ENCODE assay signal across 9 mouse cellular contexts in genomic region chr16:30531761-30532406, GRCm38 (mm10). TPM values are rescaled to one million over a fixed set of nuclear protein-coding genes. Genes with fewer than 3 reads are reported as not detected.
DNase-seq lines count a peak whose midpoint lies in the region; ATAC-seq and TF ChIP-seq lines count a peak whose summit lies in the region.
"Had no signal": no experiment of that assay in that cellular context is flagged by ENCODE, and none has a peak within 500 bp of the region (broad histone marks: within the 10 kb centered on the region; RNA-seq: fewer than 3 reads in every experiment).

No protein-coding gene starts in this region.

- no peak for ATAC-seq in embryonic facial prominence, embryonic 13.5 days (ENCODE audit: insufficient number of reproducible peaks, insufficient read depth, low FRiP score, low TSS enrichment, low read depth)
- ATAC-seq in hematopoietic stem cell, adult 5-6 weeks (replicated peaks in 1 of 2; ENCODE audit: insufficient read depth in 1 of 2, low FRiP score in 2 of 2, low TSS enrichment in 1 of 2, low read depth in 1 of 2, poor library complexity in 2 of 2, severe bottlenecking in 2 of 2): peak; percentile 35 to 46; a peak in 1 of 4 replicates
- ATAC-seq in limb, embryonic 14.5 days (ENCODE audit: low FRiP score, low read depth): 0 out of 2 replicates have a peak, but pooled peaks have one; percentile 23

- no peaks in the 10 kb centered on the region for H3K79me2 ChIP-seq in myocyte (ENCODE audit: control insufficient read depth, insufficient read depth)

- H3K9me3 ChIP-seq in ES-E14 (ENCODE audit: control insufficient read depth, insufficient read depth, low read depth, low read length): no peaks in the 10 kb centered on the region
- H3K9me3 ChIP-seq in embryonic facial prominence, embryonic 13.5 days: no peaks in the 10 kb centered on the region
- H3K9me3 ChIP-seq in limb, embryonic 14.5 days (ENCODE audit: control insufficient read depth, low read length): no peaks in the 10 kb centered on the region
- H3K9me3 ChIP-seq: embryonic facial prominence, embryonic 12.5 days had no signal

- H3K4me3 ChIP-seq in layer of hippocampus, adult 2 months: peak overlapping the region; percentile 17; the same call in 1 of the 2 replicates
- H3K4me3 ChIP-seq in ES-E14 (ENCODE audit: insufficient read depth in 1 of 2, low read depth in 1 of 2, low read length in 2 of 2, poor library complexity in 1 of 2, severe bottlenecking in 1 of 2) (no peak overlapping the region), myocyte (no peak overlapping the region)
- no peak overlapping the region for H3K4me3 ChIP-seq in embryonic facial prominence, embryonic 13.5 days
- no peak overlapping the region for H3K4me3 ChIP-seq in limb, embryonic 14.5 days (replicated peaks; ENCODE audit: low read length)
- H3K4me3 ChIP-seq: embryonic facial prominence, embryonic 12.5 days had no signal

- H3K9ac ChIP-seq in ES-E14 (ENCODE audit: insufficient read depth, low read depth, low read length, poor library complexity, severe bottlenecking): no peak overlapping the region
- H3K9ac ChIP-seq in embryonic facial prominence, embryonic 13.5 days: no peak overlapping the region
- H3K9ac ChIP-seq in limb, embryonic 14.5 days (ENCODE audit: low read depth, low read length, severe bottlenecking): no peak overlapping the region
- H3K9ac ChIP-seq: embryonic facial prominence, embryonic 12.5 days had no signal

- peaks cover 0 to 3% of the 10 kb centered on the region in 2 experiments; a peak in 2 of 4 replicates for H3K4me1 ChIP-seq in ES-E14 (ENCODE audit: control insufficient read depth in 2 of 2, insufficient read depth in 2 of 2, low read length in 2 of 2, poor library complexity in 1 of 2)
- no peaks in the 10 kb centered on the region for H3K4me1 ChIP-seq in embryonic facial prominence, embryonic 13.5 days
- H3K4me1 ChIP-seq in limb, embryonic 14.5 days (ENCODE audit: control insufficient read depth, insufficient read depth, low read length): no peaks in the 10 kb centered on the region

- 27% methylated on average over 20 of the region's 20 CpGs for WGBS in embryonic facial prominence, embryonic 13.5 days
- 38% methylated on average over 20 of the region's 20 CpGs for WGBS in limb, embryonic 14.5 days

- no peak for TF ChIP-seq POLR2A in limb, embryonic 14.5 days (IDR thresholded peaks at IDR 0.05; ENCODE audit: borderline replicate concordance, extremely low read depth, insufficient read depth, insufficient read length)
- TF ChIP-seq POLR2A in myocyte (IDR thresholded peaks at IDR 0.05; ENCODE audit: insufficient read length, low read depth): no peak

- in situ Hi-C loops in ES-E14 (cut with MboI; ENCODE audit: low sequenced_read_pairs in 2 of 2, unreplicated experiment in 2 of 2): no loop called here

- H3ac ChIP-seq in myocyte (ENCODE audit: control insufficient read depth, insufficient read length): no peak overlapping the region

- peak overlapping the region; percentile 32 for H3K4me2 ChIP-seq in embryonic facial prominence, embryonic 13.5 days
- H3K4me2 ChIP-seq in limb, embryonic 14.5 days (replicated peaks; ENCODE audit: low read depth, low read length, severe bottlenecking): 0 out of 2 replicates have a peak overlapping the region, but pooled peaks have one; percentile 24
- peak overlapping the region; percentile 38 for H3K4me2 ChIP-seq in myocyte (ENCODE audit: low read depth)
- H3K4me2 ChIP-seq: embryonic facial prominence, embryonic 12.5 days had no signal

- TF ChIP-seq CTCF in layer of hippocampus, adult 2 months (conservative IDR thresholded peaks at IDR 0.05): peak; percentile 91

- H3K27ac ChIP-seq in layer of hippocampus, adult 2 months: no peak overlapping the region
- H3K27ac ChIP-seq in ES-E14 (ENCODE audit: insufficient read depth, low read depth, low read length, poor library complexity, severe bottlenecking): no peak overlapping the region
- H3K27ac ChIP-seq in embryonic facial prominence, embryonic 13.5 days: no peak overlapping the region
- H3K27ac ChIP-seq in limb, embryonic 14.5 days (replicated peaks; ENCODE audit: low read depth, low read length): no peak overlapping the region
- H3K27ac ChIP-seq: embryonic facial prominence, embryonic 12.5 days had no signal

- peak in 1 of 2 experiments; percentile 56 for DNase-seq in layer of hippocampus, adult 2 months (ENCODE audit: low spot score in 2 of 2)
- no peak for DNase-seq in layer of hippocampus, postnatal 36 days
- no peak for DNase-seq in ES-E14 (ENCODE audit: low read depth, low spot score)
- no peak for DNase-seq in limb, embryonic 14.5 days (ENCODE audit: low spot score)
- no peak for DNase-seq in frontal cortex, postnatal 25 days (ENCODE audit: low spot score in 2 of 2)

- no peaks in the 10 kb centered on the region for H3K36me3 ChIP-seq in ES-E14 (ENCODE audit: control insufficient read depth, insufficient read depth, low read length, poor library complexity, severe bottlenecking)
- peaks cover 32% of the 10 kb centered on the region for H3K36me3 ChIP-seq in embryonic facial prominence, embryonic 13.5 days
- peaks cover 3% of the 10 kb centered on the region; the same call in 1 of the 2 replicates for H3K36me3 ChIP-seq in limb, embryonic 14.5 days (ENCODE audit: control insufficient read depth, insufficient read depth, low read length)
- no peaks in the 10 kb centered on the region for H3K36me3 ChIP-seq in myocyte (ENCODE audit: control insufficient read depth, insufficient read depth)

- no peaks in the 10 kb centered on the region for H3K27me3 ChIP-seq in embryonic facial prominence, embryonic 13.5 days
- no peaks in the 10 kb centered on the region for H3K27me3 ChIP-seq in limb, embryonic 14.5 days (ENCODE audit: control insufficient read depth, insufficient read depth, low read length)
- no peaks in the 10 kb centered on the region for H3K27me3 ChIP-seq in myocyte (ENCODE audit: control insufficient read depth, insufficient read depth, insufficient read length)
- H3K27me3 ChIP-seq: embryonic facial prominence, embryonic 12.5 days had no signal

TF ChIP-seq in ES-E14, 5 proteins besides CTCF, POLR2A, EP300 and RAD21:
- TF ChIP-seq CHD2 (IDR thresholded peaks at IDR 0.05; ENCODE audit: low read depth, low read length): no peak
- TF ChIP-seq HCFC1 (IDR thresholded peaks at IDR 0.05; ENCODE audit: borderline replicate concordance, insufficient read depth, low read length): no peak
- no peak for TF ChIP-seq ZNF384 (IDR thresholded peaks at IDR 0.05; ENCODE audit: low read depth, low read length)
- TF ChIP-seq MAFK (IDR thresholded peaks at IDR 0.05; ENCODE audit: insufficient read depth, low read depth, low read length): no peak
- TF ChIP-seq ZC3H11A (IDR thresholded peaks at IDR 0.05; ENCODE audit: borderline replicate concordance, low read depth, low read length): 0 out of 2 replicates have a peak, but pooled peaks have one; percentile 8

TF ChIP-seq in myocyte, 11 proteins besides CTCF, POLR2A, EP300 and RAD21:
- TF ChIP-seq MYOG (IDR thresholded peaks at IDR 0.05; ENCODE audit: control insufficient read depth in 1 of 3, insufficient read depth in 1 of 3, insufficient read length in 2 of 3, low read depth in 2 of 3) (no peak), CEBPB (IDR thresholded peaks at IDR 0.05; ENCODE audit: insufficient read depth, poor library complexity, severe bottlenecking) (no peak), POLR2AphosphoS2 (IDR thresholded peaks at IDR 0.05; ENCODE audit: insufficient read length, low read depth) (no peak), SRF (IDR thresholded peaks at IDR 0.05; ENCODE audit: control insufficient read depth, insufficient read length, low read depth) (no peak), MAX (IDR thresholded peaks at IDR 0.05; ENCODE audit: low read depth) (no peak), TCF12 (IDR thresholded peaks at IDR 0.05; ENCODE audit: insufficient read depth, poor library complexity, severe bottlenecking) (no peak), REST (IDR thresholded peaks at IDR 0.05; ENCODE audit: insufficient read depth, insufficient read length) (no peak), USF1 (IDR thresholded peaks at IDR 0.05; ENCODE audit: low read depth) (no peak), E2F4 (IDR thresholded peaks at IDR 0.05; ENCODE audit: insufficient read depth) (no peak), MYOD1 (IDR thresholded peaks at IDR 0.05; ENCODE audit: control insufficient read depth in 1 of 3, insufficient read length in 2 of 3, low read depth in 2 of 3) (no peak), TCF3 (IDR thresholded peaks at IDR 0.05; ENCODE audit: insufficient read length, low read depth) (no peak)

RNA-seq across cellular contexts. Expression of gene Tmem44, which starts 18.8 kb away (rescaled TPM):
- total RNA-seq in layer of hippocampus, adult 2 months (2021): 10 to 100 TPM; 28.5 to 32.0 TPM
- total RNA-seq in layer of hippocampus, postnatal 36 days (2021): 10 to 100 TPM; 32.3 to 38.0 TPM
- total RNA-seq in ES-E14 (2012; rRNA removed): 4.2 and 9.2 TPM in 2 replicates
- 32.5 and 32.7 TPM in 2 replicates for polyA plus RNA-seq in embryonic facial prominence, embryonic 13.5 days (2015; fragmentation: Nextera tagmentation; extraction: Ambion mirVana)
- total RNA-seq in hematopoietic stem cell, adult 5-6 weeks (2017): 3.8 and 6.6 TPM in 2 replicates
- polyA plus RNA-seq in limb, embryonic 14.5 days (2012; rRNA removed): 39.4 and 45.2 TPM in 2 replicates
- 16.9 and 24.5 TPM in 2 replicates for polyA plus RNA-seq in limb, embryonic 14.5 days (2014; fragmentation: Nextera tagmentation; extraction: Ambion mirVana)
- 1.1 TPM for polyA plus RNA-seq in myocyte (2012; fragmentation: generic; extraction: Trizol)

RNA-seq across cellular contexts. Expression of gene Lsg1, which starts 55.5 kb away (rescaled TPM):
- 10 to 100 TPM; 16.7 to 20.7 TPM for total RNA-seq in layer of hippocampus, adult 2 months (2021)
- 10 to 100 TPM; 17.1 to 19.8 TPM for total RNA-seq in layer of hippocampus, postnatal 36 days (2021)
- 78.0 and 87.2 TPM in 2 replicates for total RNA-seq in ES-E14 (2012; rRNA removed)
- 72.1 and 78.2 TPM in 2 replicates for polyA plus RNA-seq in embryonic facial prominence, embryonic 13.5 days (2015; fragmentation: Nextera tagmentation; extraction: Ambion mirVana)
- total RNA-seq in hematopoietic stem cell, adult 5-6 weeks (2017): 57.5 TPM in 2 replicates
- 30.2 and 36.3 TPM in 2 replicates for polyA plus RNA-seq in limb, embryonic 14.5 days (2012; rRNA removed)
- 64.2 and 64.7 TPM in 2 replicates for polyA plus RNA-seq in limb, embryonic 14.5 days (2014; fragmentation: Nextera tagmentation; extraction: Ambion mirVana)
- polyA plus RNA-seq in myocyte (2012; fragmentation: generic; extraction: Trizol): 26.2 TPM
